ENCODE assay signal across 8 mouse cellular contexts in the genomic region with DNA sequence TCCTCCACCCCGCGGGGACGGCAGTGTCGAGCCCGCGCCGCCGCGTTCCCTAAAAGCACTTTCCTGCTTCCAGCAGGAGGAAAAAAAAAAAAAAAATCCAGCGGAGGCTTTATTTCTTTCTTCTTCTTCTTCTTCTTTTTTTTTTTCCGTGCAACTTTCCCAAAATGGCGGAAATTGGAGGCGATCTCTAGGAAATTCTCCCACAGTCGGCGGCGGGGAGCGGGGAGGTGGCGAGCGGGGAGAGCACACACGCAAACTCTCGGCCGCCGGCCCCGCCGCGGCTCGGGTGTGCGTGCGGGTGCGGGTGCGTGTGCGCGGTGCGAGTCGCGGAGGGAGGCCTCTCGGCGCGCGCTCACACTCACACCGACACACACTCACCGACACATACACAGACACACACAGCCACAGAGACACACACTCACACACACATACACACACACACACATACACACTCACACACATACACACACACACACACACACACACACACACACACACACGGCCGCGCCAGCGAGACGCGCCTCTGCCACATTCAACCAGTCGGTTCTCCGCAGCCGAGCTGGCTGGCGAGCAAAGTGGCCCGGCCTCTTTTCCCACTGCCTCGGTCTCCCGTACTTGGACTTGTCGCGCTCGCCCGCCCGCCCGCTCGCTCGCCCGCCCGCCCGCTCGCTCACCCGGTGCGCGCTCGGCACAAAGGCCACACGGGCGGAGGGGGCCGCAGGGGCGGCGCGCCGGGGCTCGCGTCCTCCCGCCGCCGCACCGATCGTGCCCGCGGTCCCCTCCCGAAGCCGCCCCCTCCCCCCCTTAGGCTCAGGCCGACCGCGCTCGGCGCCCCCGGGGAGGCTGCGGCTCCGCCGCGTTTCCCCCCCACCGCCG. TPM values are rescaled to one million over a fixed set of nuclear protein-coding genes. Genes with fewer than 3 reads are reported as not detected.
DNase-seq lines count a peak whose midpoint lies in the region; ATAC-seq and TF ChIP-seq lines count a peak whose summit lies in the region.

No protein-coding gene starts in this region.

- H3K9me3 ChIP-seq in embryonic facial prominence, embryonic 14.5 days (ENCODE audit: control insufficient read depth, low read length) = no peaks in the 10 kb centered on the region
- no peaks in the 10 kb centered on the region for H3K9me3 ChIP-seq in heart, embryonic 12.5 days (replicated peaks)
- no peaks in the 10 kb centered on the region for H3K9me3 ChIP-seq in kidney, embryonic 16.5 days (ENCODE audit: low read length)
- H3K9me3 ChIP-seq in liver, embryonic 14.5 days (ENCODE audit: control insufficient read depth, low read length) = no peaks in the 10 kb centered on the region
- H3K9me3 ChIP-seq in stomach, postnatal 0 days (ENCODE audit: control insufficient read depth, low read length) = no peaks in the 10 kb centered on the region

- H3K4me3 ChIP-seq in embryonic facial prominence, embryonic 14.5 days (ENCODE audit: low read depth, low read length) = peak overlapping the region; percentile 88
- H3K4me3 ChIP-seq in heart, embryonic 12.5 days = peak overlapping the region; percentile 97
- H3K4me3 ChIP-seq in kidney, embryonic 16.5 days (ENCODE audit: low read length) = peak overlapping the region; percentile 80
- peak overlapping the region; percentile 70 to 96 for H3K4me3 ChIP-seq in liver, embryonic 14.5 days (ENCODE audit: insufficient read depth in 1 of 2, low read depth in 2 of 2, low read length in 2 of 2)
- H3K4me3 ChIP-seq in stomach, postnatal 0 days (ENCODE audit: low read depth, low read length) = peak overlapping the region; percentile 90

- peaks cover 9% of the 10 kb centered on the region; the same call in 1 of the 2 replicates for H3K4me1 ChIP-seq in embryonic facial prominence, embryonic 14.5 days (ENCODE audit: control insufficient read depth, insufficient read depth, low read length)
- H3K4me1 ChIP-seq in heart, embryonic 12.5 days (replicated peaks) = peaks cover 15% of the 10 kb centered on the region
- H3K4me1 ChIP-seq in kidney, embryonic 16.5 days (ENCODE audit: insufficient read depth, low read length) = 0 out of 2 replicates have a peak, but pooled peaks cover 3% of the 10 kb centered on the region
- no peaks in the 10 kb centered on the region for H3K4me1 ChIP-seq in liver, embryonic 14.5 days (replicated peaks; ENCODE audit: control insufficient read depth in 2 of 2, insufficient read depth in 2 of 2, low read length in 1 of 2)
- H3K4me1 ChIP-seq in stomach, postnatal 0 days (replicated peaks; ENCODE audit: control insufficient read depth, insufficient read depth) = no peaks in the 10 kb centered on the region

- no peaks in the 10 kb centered on the region for H3K36me3 ChIP-seq in embryonic facial prominence, embryonic 14.5 days (ENCODE audit: control insufficient read depth, insufficient read depth, low read length)
- no peaks in the 10 kb centered on the region for H3K36me3 ChIP-seq in heart, embryonic 12.5 days
- H3K36me3 ChIP-seq in kidney, embryonic 16.5 days (ENCODE audit: insufficient read depth, low read length) = no peaks in the 10 kb centered on the region
- no peaks in the 10 kb centered on the region for H3K36me3 ChIP-seq in liver, embryonic 14.5 days (replicated peaks; ENCODE audit: control insufficient read depth, insufficient read depth, low read depth)
- no peaks in the 10 kb centered on the region for H3K36me3 ChIP-seq in stomach, postnatal 0 days (ENCODE audit: control insufficient read depth, insufficient read depth, low read length)

- peak overlapping the region; percentile 96 for H3K9ac ChIP-seq in embryonic facial prominence, embryonic 14.5 days (ENCODE audit: low read depth, low read length)
- H3K9ac ChIP-seq in heart, embryonic 12.5 days = peak overlapping the region; percentile 94
- peak overlapping the region; percentile 94 for H3K9ac ChIP-seq in kidney, embryonic 16.5 days (replicated peaks; ENCODE audit: low read length)
- H3K9ac ChIP-seq in liver, embryonic 14.5 days (replicated peaks) = peak overlapping the region; percentile 56
- H3K9ac ChIP-seq in stomach, postnatal 0 days (ENCODE audit: low read length) = peak overlapping the region; percentile 93

- peak; percentile 56 for DNase-seq in 416B (ENCODE audit: low read depth)
- DNase-seq in adrenal gland, postnatal 10 days = peak; percentile 74
- DNase-seq in embryonic facial prominence, embryonic 14.5 days (ENCODE audit: low spot score) = peak; percentile 63
- no peak for DNase-seq in liver, embryonic 14.5 days (ENCODE audit: low read depth in 3 of 3, low spot score in 3 of 3)
- DNase-seq in neural tube, embryonic 10.5 days (ENCODE audit: extremely low spot score, low spot score) = peak; percentile 77
- peak; percentile 71 for DNase-seq in stomach, postnatal 0 days (ENCODE audit: low spot score)

- TF ChIP-seq EP300 in liver, embryonic 14.5 days (IDR thresholded peaks at IDR 0.05; ENCODE audit: low read depth) = no peak
- TF ChIP-seq EP300 in stomach, postnatal 0 days (optimal IDR thresholded peaks at IDR 0.05) = no peak

- 1% methylated on average over 45 of the region's 101 CpGs for WGBS in embryonic facial prominence, embryonic 14.5 days
- WGBS in heart, embryonic 12.5 days = under 1% methylated on average over 74 of the region's 101 CpGs
- under 1% methylated on average over 75 of the region's 101 CpGs for WGBS in kidney, embryonic 16.5 days
- WGBS in liver, embryonic 14.5 days (ENCODE audit: insufficient replicate concordance) = under 1% methylated on average over 71 of the region's 101 CpGs
- 0% methylated on average over 47 of the region's 101 CpGs for WGBS in stomach, postnatal 0 days

- H3K4me2 ChIP-seq in embryonic facial prominence, embryonic 14.5 days (ENCODE audit: low read depth, low read length) = peak overlapping the region; percentile 67
- H3K4me2 ChIP-seq in heart, embryonic 12.5 days = peak overlapping the region; percentile 84
- H3K4me2 ChIP-seq in kidney, embryonic 16.5 days (replicated peaks; ENCODE audit: low read depth, low read length) = peak overlapping the region; percentile 90
- H3K4me2 ChIP-seq in liver, embryonic 14.5 days (ENCODE audit: low read depth) = peak overlapping the region; percentile 85
- peak overlapping the region; percentile 90 for H3K4me2 ChIP-seq in stomach, postnatal 0 days (replicated peaks; ENCODE audit: low read depth)

- peak overlapping the region; percentile 96 for H3K27ac ChIP-seq in embryonic facial prominence, embryonic 14.5 days (replicated peaks; ENCODE audit: low read depth, low read length)
- peak overlapping the region; percentile 92 for H3K27ac ChIP-seq in heart, embryonic 12.5 days (ENCODE audit: poor library complexity, severe bottlenecking)
- peak overlapping the region; percentile 94 for H3K27ac ChIP-seq in kidney, embryonic 16.5 days (ENCODE audit: low read length)
- H3K27ac ChIP-seq in liver, embryonic 14.5 days = no peak overlapping the region
- H3K27ac ChIP-seq in stomach, postnatal 0 days (replicated peaks) = peak overlapping the region; percentile 97

- no peaks in the 10 kb centered on the region for H3K27me3 ChIP-seq in embryonic facial prominence, embryonic 14.5 days (replicated peaks; ENCODE audit: control insufficient read depth, insufficient read depth, low read length)
- no peaks in the 10 kb centered on the region for H3K27me3 ChIP-seq in heart, embryonic 12.5 days (replicated peaks)
- no peaks in the 10 kb centered on the region for H3K27me3 ChIP-seq in kidney, embryonic 16.5 days (ENCODE audit: insufficient read depth, low read length)
- H3K27me3 ChIP-seq in liver, embryonic 14.5 days (ENCODE audit: control insufficient read depth, insufficient read depth, low read length) = peaks cover 24% of the 10 kb centered on the region
- H3K27me3 ChIP-seq in stomach, postnatal 0 days (ENCODE audit: control insufficient read depth, insufficient read depth, low read length) = no peaks in the 10 kb centered on the region

- ATAC-seq in embryonic facial prominence, embryonic 14.5 days (ENCODE audit: low read depth) = peak; percentile 48
- ATAC-seq in heart, embryonic 12.5 days (ENCODE audit: insufficient number of reproducible peaks, low FRiP score) = peak; percentile 58
- peak; percentile 58 for ATAC-seq in kidney, embryonic 16.5 days (ENCODE audit: low FRiP score, low TSS enrichment)
- ATAC-seq in liver, embryonic 14.5 days (ENCODE audit: insufficient read depth) = peak; percentile 56
- ATAC-seq in stomach, postnatal 0 days (ENCODE audit: low FRiP score, low TSS enrichment) = peak; percentile 69

- no peak for TF ChIP-seq CTCF in liver, embryonic 14.5 days (IDR thresholded peaks at IDR 0.05; ENCODE audit: low read depth)
- TF ChIP-seq CTCF in stomach, postnatal 0 days (IDR thresholded peaks at IDR 0.05; ENCODE audit: low read depth) = no peak

RNA-seq across cellular contexts. Expression of a gene that starts 1.1 kb away (rescaled TPM):
- 10 to 100 TPM; 13.8 to 17.5 TPM for total RNA-seq in adrenal gland, postnatal 10 days (2021)
- polyA plus RNA-seq in embryonic facial prominence, embryonic 14.5 days (2014; fragmentation: Nextera tagmentation; extraction: Ambion mirVana) = 13.6 and 17.1 TPM in 2 replicates
- polyA plus RNA-seq in heart, embryonic 12.5 days (2016; fragmentation: Nextera tagmentation; extraction: Ambion mirVana) = 12.2 and 12.9 TPM in 2 replicates
- 11.8 and 13.5 TPM in 2 replicates for polyA plus RNA-seq in kidney, embryonic 16.5 days (2015; fragmentation: Nextera tagmentation; extraction: Ambion mirVana)
- polyA plus RNA-seq in liver, embryonic 14.5 days (2012; rRNA removed) = 1.8 and 2.3 TPM in 2 replicates
- polyA plus RNA-seq in liver, embryonic 14.5 days (2014; fragmentation: Nextera tagmentation; extraction: Ambion mirVana) = 0.94 and 2.2 TPM in 2 replicates
- 4.3 and 4.9 TPM in 2 replicates for polyA plus RNA-seq in stomach, postnatal 0 days (2015; fragmentation: Nextera tagmentation; extraction: Ambion mirVana)

Comparison
In these comparisons a context has a peak if more than half of its experiments do, and no peak if none do; other contexts are left out.
1. DNase-seq: peak in 416B (single experiment), adrenal gland, postnatal 10 days (single experiment), embryonic facial prominence, embryonic 14.5 days (single experiment), neural tube, embryonic 10.5 days (single experiment) and stomach, postnatal 0 days (single experiment); none in liver, embryonic 14.5 days (0 of 3).
2. Peak in every context shown above with its lines, with median percentiles within 50 percentile points of each other: ATAC-seq, H3K4me2 ChIP-seq, H3K4me3 ChIP-seq and H3K9ac ChIP-seq.